Mouse (Mus musculus): ENCODE data around the gene Asgr2. TPM values are rescaled to one million over a fixed set of nuclear protein-coding genes. Genes with fewer than 3 reads are reported as not detected.

Asgr2 gene
- polyA plus RNA-seq, 1 experiment = 0.51 TPM

DNA sequence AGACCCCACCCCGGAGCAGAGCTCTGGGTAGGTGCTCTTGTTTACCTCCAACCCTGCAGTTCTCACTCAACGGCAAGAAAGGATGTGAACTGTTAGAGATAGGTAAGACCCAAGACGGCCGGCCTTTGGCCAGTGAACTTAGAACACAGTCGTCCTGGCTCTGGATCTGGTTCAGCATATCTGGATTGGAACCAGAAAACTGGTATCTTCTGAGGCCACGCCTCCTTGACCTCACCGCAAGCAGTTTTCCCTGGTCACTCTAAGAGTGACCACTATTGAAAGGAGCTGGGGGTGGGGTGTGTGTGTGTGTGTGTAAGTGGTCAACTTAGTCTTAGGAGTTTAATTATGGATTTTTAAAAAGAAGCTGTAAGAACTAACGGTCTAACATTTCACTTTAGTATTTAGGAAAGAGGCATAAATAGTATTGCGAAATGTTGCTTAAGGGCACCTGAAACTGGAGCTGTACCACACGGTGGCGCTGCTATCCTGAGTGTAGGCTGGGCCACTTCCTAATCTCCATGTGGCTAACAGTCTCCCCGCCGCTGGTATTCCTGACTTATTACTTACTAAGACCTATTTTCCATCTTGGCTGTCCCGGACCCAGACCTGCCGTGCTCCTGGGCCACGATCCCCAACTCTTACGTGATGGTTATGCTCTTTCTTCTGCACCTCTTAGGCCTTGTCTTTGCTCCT lies 17.9 kb upstream of the Asgr2 start:
- peak in 1 of 2 experiments; percentile 54 for DNase-seq (ENCODE audit: low read depth in 1 of 2, low spot score in 2 of 2)
- Histone ChIP-seq H3K4me1 (ENCODE audit: control insufficient read depth, insufficient read depth, insufficient read length) (no peaks in the 10 kb centered on the region), H3K27me3 (ENCODE audit: control insufficient read depth, insufficient read depth, low read length) (no peaks in the 10 kb centered on the region), H3K4me3 (ENCODE audit: extremely low read depth, insufficient read depth, insufficient read length) (no peak overlapping the region), H3K27ac (ENCODE audit: insufficient read depth, low read length) (no peak overlapping the region), H3K36me3 (ENCODE audit: control insufficient read depth, insufficient read depth, low read length) (no peaks in the 10 kb centered on the region)
- whole genome bisulfite sequencing = 41% methylated on average over 17 of the region's 17 CpGs
- TF ChIP-seq CTCF (IDR thresholded peaks at IDR 0.05; ENCODE audit: extremely low read depth, insufficient read depth, insufficient read length, insufficient replicate concordance) (peak; percentile 83; the same call in 1 of the 2 replicates), POLR2A (IDR thresholded peaks at IDR 0.05; ENCODE audit: low read depth, low read length) (no peak)

DNA sequence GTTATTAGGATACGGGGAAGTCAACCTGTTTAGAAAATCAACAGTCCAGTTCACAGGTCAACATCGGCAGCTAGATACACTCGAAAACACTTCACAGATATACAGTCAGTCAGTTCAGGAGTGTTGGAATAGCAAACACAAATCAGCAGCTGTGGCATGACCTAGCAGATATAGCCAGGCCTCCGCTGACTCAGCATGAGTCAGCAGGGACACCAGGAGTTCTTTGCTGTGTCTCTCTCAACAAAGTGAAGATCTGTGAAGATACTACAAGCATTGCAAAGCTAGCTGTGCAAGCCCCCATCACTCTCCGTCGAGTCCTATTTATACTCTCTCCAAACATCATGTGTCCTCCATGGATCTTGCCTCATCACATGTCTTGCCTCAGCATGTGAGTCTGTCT lies 16.9 kb upstream of the Asgr2 start:
- Histone ChIP-seq H3K4me1 (ENCODE audit: control insufficient read depth, insufficient read depth, insufficient read length) (peaks cover 3% of the 10 kb centered on the region; the same call in 1 of the 2 replicates), H3K27ac (ENCODE audit: insufficient read depth, low read length) (no peak overlapping the region), H3K27me3 (ENCODE audit: control insufficient read depth, insufficient read depth, low read length) (no peaks in the 10 kb centered on the region), H3K4me3 (ENCODE audit: extremely low read depth, insufficient read depth, insufficient read length) (no peak overlapping the region), H3K36me3 (ENCODE audit: control insufficient read depth, insufficient read depth, low read length) (no peaks in the 10 kb centered on the region)
- 77% methylated on average over 6 of the region's 6 CpGs for WGBS
- no peak for TF ChIP-seq POLR2A (IDR thresholded peaks at IDR 0.05; ENCODE audit: low read depth, low read length)
- TF ChIP-seq CTCF (IDR thresholded peaks at IDR 0.05; ENCODE audit: extremely low read depth, insufficient read depth, insufficient read length, insufficient replicate concordance) = no peak
- no peak for DNase-seq (ENCODE audit: low read depth in 1 of 2, low spot score in 2 of 2)

DNA sequence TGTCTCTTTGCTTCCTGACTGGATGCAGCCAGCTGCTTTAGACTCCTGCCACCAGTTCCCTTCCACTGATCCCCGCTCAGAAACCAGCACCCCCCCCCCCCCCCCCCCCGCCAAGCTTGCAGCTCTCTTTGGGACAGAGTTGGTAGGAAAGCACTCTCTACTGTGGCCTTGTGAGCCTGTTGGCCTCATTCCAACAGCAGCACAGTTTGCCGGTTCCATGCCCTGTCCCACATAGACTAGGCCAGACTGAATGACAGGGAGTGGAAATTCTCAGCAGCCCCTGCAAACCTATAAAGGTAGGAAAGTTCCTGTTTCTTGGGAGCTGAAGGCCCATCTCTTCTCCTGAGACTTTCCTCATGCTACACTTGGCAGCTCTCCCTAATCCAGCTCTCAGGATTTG lies 15.0 kb upstream of the Asgr2 start:
- peaks cover 3% of the 10 kb centered on the region; the same call in 1 of the 2 replicates for H3K4me1 ChIP-seq (ENCODE audit: control insufficient read depth, insufficient read depth, insufficient read length)
- no peak overlapping the region for H3K4me3 ChIP-seq (ENCODE audit: extremely low read depth, insufficient read depth, insufficient read length)
- H3K36me3 ChIP-seq (ENCODE audit: control insufficient read depth, insufficient read depth, low read length) = no peaks in the 10 kb centered on the region
- no peak overlapping the region for H3K27ac ChIP-seq (ENCODE audit: insufficient read depth, low read length)
- WGBS = 70% methylated on average over 3 of the region's 3 CpGs
- TF ChIP-seq POLR2A (IDR thresholded peaks at IDR 0.05; ENCODE audit: low read depth, low read length) = no peak
- no peak for TF ChIP-seq CTCF (IDR thresholded peaks at IDR 0.05; ENCODE audit: extremely low read depth, insufficient read depth, insufficient read length, insufficient replicate concordance)
- DNase-seq (ENCODE audit: low read depth in 1 of 2, low spot score in 2 of 2) = no peak
- no peaks in the 10 kb centered on the region for H3K27me3 ChIP-seq (ENCODE audit: control insufficient read depth, insufficient read depth, low read length)

DNA sequence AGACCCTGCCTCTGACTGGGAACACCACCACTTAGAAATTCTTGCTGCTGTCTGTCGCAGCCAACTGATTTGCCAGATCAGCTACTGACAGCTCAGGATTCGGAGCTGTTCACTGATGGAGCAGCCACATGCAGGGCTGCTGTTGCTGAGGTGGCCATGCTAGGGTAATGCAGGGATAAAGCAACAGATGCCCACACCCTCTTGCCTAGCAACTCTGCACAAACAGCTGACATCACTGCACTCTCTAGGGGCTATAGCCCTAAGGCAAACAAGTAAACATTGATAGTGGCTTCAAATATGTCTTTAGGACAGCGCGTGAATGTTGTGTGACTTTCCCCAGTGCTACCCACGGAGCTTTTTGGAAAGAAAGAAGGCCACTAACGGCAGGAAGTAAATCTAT lies 13.3 kb upstream of the Asgr2 start:
- TF ChIP-seq CTCF (IDR thresholded peaks at IDR 0.05; ENCODE audit: extremely low read depth, insufficient read depth, insufficient read length, insufficient replicate concordance) (no peak), POLR2A (IDR thresholded peaks at IDR 0.05; ENCODE audit: low read depth, low read length) (no peak)
- H3K27me3 ChIP-seq (ENCODE audit: control insufficient read depth, insufficient read depth, low read length) = no peaks in the 10 kb centered on the region
- no peak overlapping the region for H3K4me3 ChIP-seq (ENCODE audit: extremely low read depth, insufficient read depth, insufficient read length)
- 71% methylated on average over 6 of the region's 6 CpGs for WGBS
- no peaks in the 10 kb centered on the region for H3K36me3 ChIP-seq (ENCODE audit: control insufficient read depth, insufficient read depth, low read length)
- DNase-seq (ENCODE audit: low read depth in 1 of 2, low spot score in 2 of 2) = no peak
- peaks cover 3% of the 10 kb centered on the region; the same call in 1 of the 2 replicates for H3K4me1 ChIP-seq (ENCODE audit: control insufficient read depth, insufficient read depth, insufficient read length)
- no peak overlapping the region for H3K27ac ChIP-seq (ENCODE audit: insufficient read depth, low read length)

DNA sequence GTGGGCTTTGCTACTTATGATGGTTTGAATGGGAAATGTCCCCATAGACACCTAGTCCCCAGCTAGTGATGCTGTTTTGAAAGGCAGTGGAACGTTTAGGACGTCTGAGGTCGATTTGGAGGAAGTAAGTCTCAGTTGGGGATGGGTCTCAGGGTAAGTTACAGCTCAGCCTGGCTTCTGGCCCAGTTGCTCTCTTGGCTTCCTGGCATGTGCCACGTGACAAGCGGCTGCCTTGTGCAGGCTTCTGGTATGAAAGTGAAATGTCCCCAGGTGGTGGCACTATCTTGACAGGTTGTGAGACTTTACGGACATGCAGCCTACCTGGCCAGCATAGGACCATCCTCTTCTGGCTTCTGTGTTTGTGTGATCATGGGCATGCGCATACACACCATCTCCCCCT lies 12.5 kb upstream of the Asgr2 start:
- peak; percentile 30 to 53 for DNase-seq (ENCODE audit: low read depth in 1 of 2, low spot score in 2 of 2)
- H3K36me3 ChIP-seq (ENCODE audit: control insufficient read depth, insufficient read depth, low read length) = no peaks in the 10 kb centered on the region
- WGBS = 10% methylated on average over 7 of the region's 7 CpGs
- no peak overlapping the region for H3K4me3 ChIP-seq (ENCODE audit: extremely low read depth, insufficient read depth, insufficient read length)
- no peak overlapping the region for H3K27ac ChIP-seq (ENCODE audit: insufficient read depth, low read length)
- no peak for TF ChIP-seq POLR2A (IDR thresholded peaks at IDR 0.05; ENCODE audit: low read depth, low read length)
- TF ChIP-seq CTCF (IDR thresholded peaks at IDR 0.05; ENCODE audit: extremely low read depth, insufficient read depth, insufficient read length, insufficient replicate concordance) = no peak
- H3K4me1 ChIP-seq (ENCODE audit: control insufficient read depth, insufficient read depth, insufficient read length) = peaks cover 3% of the 10 kb centered on the region; the same call in 1 of the 2 replicates
- H3K27me3 ChIP-seq (ENCODE audit: control insufficient read depth, insufficient read depth, low read length) = no peaks in the 10 kb centered on the region

DNA sequence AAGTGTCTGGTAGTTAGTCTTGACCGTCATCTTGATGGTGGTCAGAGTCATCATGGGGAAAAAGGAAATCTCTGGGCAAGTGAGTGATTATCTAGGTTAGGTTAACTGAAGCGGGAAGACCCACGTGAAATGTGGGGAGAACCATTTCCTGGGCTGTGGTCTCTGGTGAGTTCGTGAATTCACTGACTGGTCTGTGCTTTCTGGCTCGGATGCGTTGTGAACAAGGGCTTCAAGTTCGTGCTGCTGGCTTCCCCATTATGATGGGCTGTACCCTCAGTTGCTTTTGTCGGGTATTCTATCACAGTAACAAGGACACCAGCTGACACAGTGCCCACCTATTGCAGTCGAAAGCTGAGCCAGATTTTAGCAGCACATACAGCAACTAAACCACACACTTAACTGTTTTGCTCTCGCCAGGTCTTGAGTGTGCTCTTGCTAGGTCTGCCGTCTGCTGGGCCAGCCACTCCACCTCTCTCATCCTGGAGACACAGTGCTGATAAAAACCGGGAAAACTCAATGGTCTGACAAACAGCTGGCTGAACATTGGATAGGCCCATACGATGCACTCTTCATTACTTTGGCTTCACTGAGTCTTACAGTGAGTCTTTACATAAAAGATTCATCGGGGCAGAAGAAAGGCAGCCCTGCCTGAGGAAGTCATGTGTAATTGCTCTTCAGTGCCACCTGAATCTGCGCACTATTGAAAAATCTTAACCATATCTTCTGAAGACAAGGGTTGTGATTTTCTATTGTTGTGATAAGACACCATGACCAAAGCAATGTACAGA lies 11.4 kb upstream of the Asgr2 start:
- H3K27me3 ChIP-seq (ENCODE audit: control insufficient read depth, insufficient read depth, low read length) = no peaks in the 10 kb centered on the region
- no peak for TF ChIP-seq CTCF (IDR thresholded peaks at IDR 0.05; ENCODE audit: extremely low read depth, insufficient read depth, insufficient read length, insufficient replicate concordance)
- no peak for TF ChIP-seq POLR2A (IDR thresholded peaks at IDR 0.05; ENCODE audit: low read depth, low read length)
- 34% methylated on average over 15 of the region's 15 CpGs for WGBS
- peaks cover 3% of the 10 kb centered on the region; the same call in 1 of the 2 replicates for H3K4me1 ChIP-seq (ENCODE audit: control insufficient read depth, insufficient read depth, insufficient read length)
- no peak for DNase-seq (ENCODE audit: low read depth in 1 of 2, low spot score in 2 of 2)
- no peak overlapping the region for H3K27ac ChIP-seq (ENCODE audit: insufficient read depth, low read length)
- no peak overlapping the region for H3K4me3 ChIP-seq (ENCODE audit: extremely low read depth, insufficient read depth, insufficient read length)
- no peaks in the 10 kb centered on the region for H3K36me3 ChIP-seq (ENCODE audit: control insufficient read depth, insufficient read depth, low read length)

Measured in spleen, adult 2 months (tissue).